Mouse (Mus musculus) liver, postnatal 0 days (tissue): ENCODE data around the gene Amz1.

Experiments used
- CTCF ChIP-seq: sonication (generic); IDR thresholded peaks from 2 replicates; pipeline ENCODE4 v1.5.1; 2016; ENCODE audit warnings: antibody characterized with exemption, low read depth
- EP300 ChIP-seq: IDR thresholded peaks from 2 replicates; pipeline ENCODE4 v1.6.1; 2016; ENCODE audit warnings: antibody characterized with exemption, low read depth, mild to moderate bottlenecking

GRCm38 (mm10) chr5:140752639-140753038 is 28.7 kb downstream of the Amz1 start:
- TF ChIP-seq CTCF (peak; percentile 59), EP300 (no peak)
